Mouse (Mus musculus): Measurements from ENCODE around the gene Nos3.

DNA sequence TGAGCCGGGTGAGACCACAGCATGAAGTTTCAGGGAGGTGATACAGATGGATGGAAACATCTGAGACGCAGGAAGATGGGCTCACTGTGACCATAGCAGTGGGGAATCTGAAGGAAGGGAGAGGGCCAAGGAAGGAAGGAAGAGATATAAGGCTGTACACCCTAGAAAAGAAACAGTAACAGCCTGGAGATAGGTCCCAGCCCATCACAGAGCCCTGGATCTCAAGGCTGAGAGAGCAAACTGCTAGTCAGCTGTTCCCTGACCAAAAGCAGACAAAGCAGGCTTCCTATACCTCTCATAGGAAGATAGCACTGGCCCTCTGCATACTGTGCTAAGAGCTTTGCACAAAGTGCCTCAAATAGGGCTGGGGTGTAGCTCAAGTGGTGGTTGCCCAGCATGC lies 14.1 kb downstream of the Nos3 start:
- no peak for TF ChIP-seq POLR2A (IDR thresholded peaks at IDR 0.05; ENCODE audit: low read depth, low read length)
- TF ChIP-seq CTCF (IDR thresholded peaks at IDR 0.05; ENCODE audit: extremely low read depth, insufficient read length, insufficient replicate concordance, low read depth, low read length), result no peak
